ENCODE assay signal across 10 mouse cellular contexts in the genomic region with DNA sequence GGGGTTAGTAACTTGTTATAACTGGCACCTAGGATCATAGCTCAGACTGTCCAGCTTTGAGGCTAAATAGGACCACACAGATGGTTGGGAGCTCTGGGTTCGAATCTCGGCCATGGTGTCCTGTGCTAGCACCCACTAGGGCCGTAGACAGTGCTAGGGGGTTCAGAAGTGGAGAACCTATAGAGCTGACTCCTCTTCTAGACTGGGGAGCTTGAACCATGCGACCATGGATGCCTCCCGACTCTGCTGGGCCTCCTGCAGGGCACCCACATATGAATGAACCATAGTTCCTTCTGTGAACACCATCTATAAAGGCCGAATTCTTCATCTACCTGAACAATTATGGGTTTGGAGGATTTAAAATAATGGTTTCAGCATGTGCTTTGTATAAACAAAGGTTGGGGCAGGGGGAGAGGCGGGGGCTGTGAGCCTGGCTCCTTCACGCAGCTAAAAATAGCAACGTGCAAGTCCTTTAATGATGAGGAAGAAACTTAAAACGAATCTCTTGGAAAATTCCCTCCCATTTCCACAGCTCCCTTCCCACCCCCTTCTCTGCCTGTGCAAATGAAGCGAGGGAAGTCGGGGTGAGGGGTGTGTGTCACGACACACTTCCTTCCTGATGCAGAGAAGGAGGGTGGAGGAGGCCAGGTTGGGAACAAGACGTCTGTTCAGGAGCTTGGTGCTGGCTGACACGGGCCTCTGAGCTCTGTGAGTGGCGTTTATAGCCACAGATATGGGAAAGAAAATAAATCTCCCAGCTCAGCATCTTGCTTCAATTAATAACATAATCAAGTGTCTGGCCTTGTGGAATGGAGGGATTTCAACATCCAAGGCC.
DNase-seq lines count a peak whose midpoint lies in the region; TF ChIP-seq lines count a peak whose summit lies in the region.
"Had no signal": no experiment of that assay in that cellular context is flagged by ENCODE, and none has a peak within 500 bp of the region (broad histone marks: within the 10 kb centered on the region; RNA-seq: fewer than 3 reads in every experiment).

No protein-coding gene starts in this region.

- 31% methylated on average over 16 of the region's 16 CpGs for WGBS in heart, adult 2 months

- no peaks in the 10 kb centered on the region for H3K36me3 ChIP-seq in heart, adult 2 months (ENCODE audit: control insufficient read depth, insufficient read depth, low read length)

- TF ChIP-seq POLR2A in heart, adult 2 months (IDR thresholded peaks at IDR 0.05; ENCODE audit: insufficient read depth, low read depth, low read length) = peak; percentile 53

- TF ChIP-seq CTCF in heart, adult 2 months (IDR thresholded peaks at IDR 0.05) = no peak

- TF ChIP-seq EP300 in heart, adult 2 months (IDR thresholded peaks at IDR 0.05; ENCODE audit: insufficient read depth, low read depth, low read length) = peak; percentile 58; the same call in 1 of the 2 replicates

- no peak overlapping the region for H3K9ac ChIP-seq in heart, adult 2 months (ENCODE audit: low read depth, low read length)

- H3K27ac ChIP-seq in heart, adult 2 months = 0 out of 2 replicates have a peak overlapping the region, but pooled peaks have one; percentile 7

- no peak overlapping the region for H3K4me3 ChIP-seq in heart, adult 2 months

- H3K4me1 ChIP-seq in heart, adult 2 months (ENCODE audit: control insufficient read depth, insufficient read depth, low read length) = peaks cover 6% of the 10 kb centered on the region

- intact Hi-C loops in heart, adult 2 months (cut with DNase I) = no loop called here

- DNase-seq in heart, adult 2 months = peak in 1 of 2 experiments; percentile 12
- no peak for DNase-seq in heart, adult 9 months (ENCODE audit: low spot score in 2 of 2)
- peak; percentile 23 for DNase-seq in 3T3-L1 (ENCODE audit: low read depth, low spot score)
- DNase-seq in fibroblast of lung, adult 2 months (ENCODE audit: low read depth) = peak; percentile 72
- peak; percentile 28 for DNase-seq in kidney, postnatal 14 days
- DNase-seq in B cell, adult 2 months = no peak
- no peak for DNase-seq in gastrocnemius, adult 18-20 months (ENCODE audit: low spot score)
- DNase-seq in natural killer cell, adult 2 months (ENCODE audit: low spot score in 2 of 2) = no peak
- DNase-seq: cerebellum, adult 9-11 months; right cerebral cortex, postnatal 14 days had no signal

- H3K27me3 ChIP-seq in heart, adult 2 months (ENCODE audit: control insufficient read depth, insufficient read depth, low read length) = no peaks in the 10 kb centered on the region

- no peaks in the 10 kb centered on the region for H3K79me2 ChIP-seq in heart, adult 2 months (replicated peaks; ENCODE audit: control insufficient read depth, insufficient read depth, low read length)

Comparison
In these comparisons a context has a peak if more than half of its experiments do, and no peak if none do; other contexts are left out.
1. DNase-seq: peak in 3T3-L1 (single experiment), fibroblast of lung, adult 2 months (single experiment) and kidney, postnatal 14 days (single experiment); none in heart, adult 9 months (0 of 2), B cell, adult 2 months (0 of 2), gastrocnemius, adult 18-20 months (single experiment) and natural killer cell, adult 2 months (0 of 2).